Mouse (Mus musculus) ES-Bruce4 (cell line): ENCODE data around the gene Rasd1. TPM values are rescaled to one million over a fixed set of nuclear protein-coding genes. Genes with fewer than 3 reads are reported as not detected.
A peak's percentile ranks its signal among the peaks of the same experiment; 100 is the strongest.
"Not testable (repeated sequence)": the region's sequence is repeated elsewhere in the genome, so short reads cannot be mapped to it uniquely, and the experiment has no call there.

ENCODE experiments used
- H3K27ac ChIP-seq: 2 replicates; pipeline ENCODE4 v1.5.1; 2012; ENCODE audit warnings: low read length, inconsistent platforms; ENCODE audit not compliant: insufficient read depth
- H3K27me3 ChIP-seq: 2 replicates; pipeline ENCODE4 v1.6.1; 2012; ENCODE audit warnings: mild to moderate bottlenecking, low read length, inconsistent platforms; ENCODE audit not compliant: control insufficient read depth, poor library complexity, insufficient read depth, severe bottlenecking
- H3K36me3 ChIP-seq: 2 replicates; pipeline ENCODE4 v1.6.1; 2012; ENCODE audit warnings: inconsistent platforms, mild to moderate bottlenecking, low read length, moderate library complexity; ENCODE audit not compliant: control insufficient read depth, poor library complexity, insufficient read depth, severe bottlenecking
- H3K4me1 ChIP-seq: one replicate; pipeline ENCODE4 v1.8.1; 2011; ENCODE audit warnings: low read length; ENCODE audit not compliant: control insufficient read depth, insufficient read depth
- H3K4me3 ChIP-seq: 2 replicates; pipeline ENCODE4 v1.5.1; 2011; ENCODE audit warnings: low read depth, mild to moderate bottlenecking, low read length
- H3K9ac ChIP-seq: 2 replicates; pipeline ENCODE4 v1.6.1; 2012; ENCODE audit warnings: low read depth, mild to moderate bottlenecking, inconsistent platforms; ENCODE audit not compliant: poor library complexity, severe bottlenecking
- H3K9me3 ChIP-seq: replicated peaks from 2 replicates; pipeline ENCODE4 v1.6.1; 2012; ENCODE audit warnings: mild to moderate bottlenecking, low read length, inconsistent platforms; ENCODE audit not compliant: control insufficient read depth, poor library complexity, insufficient read depth, severe bottlenecking
- CTCF ChIP-seq: IDR thresholded peaks from one replicate; pipeline ENCODE4 v1.8.1; 2011; ENCODE audit warnings: low read depth, low read length
- EP300 ChIP-seq: IDR thresholded peaks from 2 replicates; pipeline ENCODE4 v1.6.1; 2011; ENCODE audit warnings: low read depth, low read length; ENCODE audit not compliant: insufficient read depth
- POLR2A ChIP-seq: IDR thresholded peaks from one replicate; pipeline ENCODE4 v1.8.1; 2011; ENCODE audit warnings: low read length; ENCODE audit not compliant: insufficient read depth
- polyA plus RNA-seq: library from polyadenylated mRNA; stranded (reverse); fragments of >200 nt; gene quantifications from 2 replicates; pipeline ENCODE4 v1.2.4, GENCODE M21; 2011; ENCODE audit warnings: low read depth; ENCODE audit not compliant: missing spikeins, insufficient read depth, insufficient read length

The Rasd1 gene
- polyA plus RNA-seq, 1 experiment: 0.63 TPM

DNA sequence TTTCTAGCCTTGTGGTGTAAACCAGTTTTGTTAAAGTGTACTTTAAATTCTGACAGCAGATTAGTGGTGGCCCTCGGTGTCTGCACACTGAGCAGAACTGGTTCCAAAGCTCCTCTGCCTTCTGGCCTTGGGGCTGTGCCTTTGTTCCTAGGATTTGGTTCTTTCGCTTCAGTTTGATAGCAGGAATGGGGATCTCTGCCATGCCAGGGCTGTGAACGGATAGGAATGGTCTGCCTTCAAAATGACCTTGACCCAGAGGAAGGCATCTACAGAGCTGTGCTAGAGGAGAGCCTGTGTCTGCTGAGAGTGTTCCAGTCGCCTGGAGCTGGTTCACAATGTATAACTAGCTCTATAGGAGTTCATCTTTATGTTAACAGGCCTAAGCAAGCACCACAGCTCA, 5.3 kb downstream of the Rasd1 start:
- TF ChIP-seq EP300 (no peak), POLR2A (no peak), CTCF (no peak)
- no peaks in the 10 kb centered on the region for H3K9me3 ChIP-seq
- no peak overlapping the region for H3K27ac ChIP-seq
- no peaks in the 10 kb centered on the region for H3K4me1 ChIP-seq
- no peaks in the 10 kb centered on the region for H3K27me3 ChIP-seq
- peaks cover 3% of the 10 kb centered on the region; the same call in 1 of the 2 replicates for H3K36me3 ChIP-seq
- no peak overlapping the region for H3K9ac ChIP-seq
- no peak overlapping the region for H3K4me3 ChIP-seq

DNA sequence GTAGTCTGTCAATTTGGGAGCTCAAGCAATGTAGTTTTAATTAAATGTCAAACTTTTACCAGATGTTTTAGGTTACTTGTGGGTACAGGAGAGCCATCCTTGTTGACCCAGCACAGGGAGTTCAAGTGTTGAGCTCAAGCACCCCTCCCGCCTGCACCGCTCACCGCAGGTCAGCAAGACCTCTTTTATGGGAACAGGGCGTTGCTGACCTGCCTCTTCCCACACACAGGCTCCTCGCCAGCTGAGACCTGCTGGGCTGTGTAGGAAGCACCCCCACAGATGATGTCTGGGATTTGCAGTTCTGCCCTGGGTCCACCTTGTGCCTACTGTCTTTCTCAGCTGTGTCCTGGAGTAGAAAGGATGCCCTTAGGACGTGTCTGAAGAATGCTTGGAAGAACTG, 8.0 kb downstream of the Rasd1 start:
- H3K9me3 ChIP-seq: no peaks in the 10 kb centered on the region
- no peak overlapping the region for H3K4me3 ChIP-seq
- H3K27me3 ChIP-seq: no peaks in the 10 kb centered on the region
- TF ChIP-seq POLR2A: no peak
- no peak for TF ChIP-seq CTCF
- TF ChIP-seq EP300: no peak
- H3K9ac ChIP-seq: no peak overlapping the region
- H3K36me3 ChIP-seq: peaks cover 3% of the 10 kb centered on the region; the same call in 1 of the 2 replicates
- no peak overlapping the region for H3K27ac ChIP-seq
- no peaks in the 10 kb centered on the region for H3K4me1 ChIP-seq

DNA sequence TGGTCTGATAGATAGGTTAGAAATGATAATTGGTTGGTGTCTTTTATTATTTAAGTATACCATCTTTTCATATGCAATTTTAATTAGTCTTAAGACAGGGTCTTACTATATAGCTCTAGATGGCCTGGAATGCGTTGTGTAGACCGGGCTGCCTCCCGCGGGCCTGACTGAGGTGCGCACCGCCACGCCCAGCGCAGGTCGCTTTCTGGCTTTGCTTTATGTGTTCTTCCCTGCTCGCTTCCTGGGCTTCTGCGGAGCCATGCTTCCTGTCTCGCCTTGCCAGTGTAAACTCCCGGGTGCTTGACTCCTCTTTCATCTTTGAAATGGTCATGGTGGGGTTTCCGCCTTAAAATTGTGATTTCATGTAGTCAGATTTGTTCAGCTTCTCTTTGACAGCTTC, 11.9 kb downstream of the Rasd1 start:
- H3K27me3 ChIP-seq: no peaks in the 10 kb centered on the region
- TF ChIP-seq EP300: no peak
- TF ChIP-seq CTCF: no peak
- no peak for TF ChIP-seq POLR2A
- no peak overlapping the region for H3K9ac ChIP-seq
- no peak overlapping the region for H3K27ac ChIP-seq
- H3K4me1 ChIP-seq: no peaks in the 10 kb centered on the region
- no peaks in the 10 kb centered on the region for H3K9me3 ChIP-seq
- no peaks in the 10 kb centered on the region for H3K36me3 ChIP-seq
- no peak overlapping the region for H3K4me3 ChIP-seq

DNA sequence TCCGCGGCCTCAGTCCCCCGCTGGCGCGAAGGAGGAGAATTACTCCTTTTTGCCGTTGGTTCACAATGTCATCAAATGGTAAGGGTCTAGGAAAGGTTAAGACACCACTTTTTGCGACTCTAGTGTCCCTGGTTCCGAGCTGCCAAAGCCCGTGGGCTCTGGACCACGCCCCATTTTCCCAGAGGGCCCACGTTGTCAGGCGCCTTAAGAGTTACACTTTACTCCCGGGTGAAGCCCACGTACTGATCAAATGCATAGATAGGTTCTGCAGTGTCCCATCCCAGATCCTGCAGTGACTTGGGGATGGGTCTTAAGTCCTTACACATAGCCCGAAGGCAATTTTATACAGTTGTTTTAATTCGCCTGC, 16.4 kb downstream of the Rasd1 start:
- TF ChIP-seq CTCF: no peak
- TF ChIP-seq EP300: no peak
- no peak for TF ChIP-seq POLR2A
- H3K36me3 ChIP-seq: no peaks in the 10 kb centered on the region
- H3K4me3 ChIP-seq: peak overlapping the region; percentile 98
- H3K9me3 ChIP-seq: no peaks in the 10 kb centered on the region
- H3K4me1 ChIP-seq: no peaks in the 10 kb centered on the region
- H3K9ac ChIP-seq: peak overlapping the region; percentile 85
- H3K27ac ChIP-seq: no peak overlapping the region
- H3K27me3 ChIP-seq: no peaks in the 10 kb centered on the region

DNA sequence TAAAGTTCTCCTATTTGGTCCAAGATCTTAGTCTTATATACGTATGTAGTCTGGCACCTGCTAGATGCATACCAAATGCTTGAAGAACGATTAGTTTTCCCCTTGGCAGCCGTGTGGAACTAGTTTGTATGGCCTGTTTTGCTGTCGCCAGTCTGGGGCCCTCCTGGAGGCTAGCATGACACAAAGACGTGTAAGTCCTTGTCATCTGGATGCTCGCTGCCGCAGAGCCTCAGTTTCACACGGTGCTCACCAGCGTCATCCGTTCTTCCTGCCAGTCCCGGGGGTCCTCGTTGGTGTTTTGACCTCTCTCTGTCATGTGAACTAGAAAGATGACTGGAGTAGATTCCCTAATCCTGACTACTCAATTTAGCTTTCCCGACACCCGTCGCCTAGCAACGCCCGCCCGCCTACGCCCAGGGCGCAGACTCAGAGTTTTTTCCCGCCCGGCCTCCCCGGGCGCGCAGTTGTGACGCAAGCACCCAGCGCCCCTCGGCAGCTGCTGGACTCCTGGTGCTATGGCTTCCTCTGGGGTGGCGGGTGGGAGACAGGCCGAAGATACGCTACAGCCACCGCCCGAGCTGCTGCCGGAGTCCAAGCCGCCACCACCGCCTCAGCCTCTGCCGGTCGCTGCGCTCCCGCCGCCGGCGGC, 16.9 kb downstream of the Rasd1 start, which contains the start of gene Med9:
TSS of gene Med9 (plus strand) at position 455 of the 649 bp plus-strand sequence.
- H3K4me1 ChIP-seq: no peaks in the 10 kb centered on the region
- no peaks in the 10 kb centered on the region for H3K27me3 ChIP-seq
- no peaks in the 10 kb centered on the region for H3K9me3 ChIP-seq
- no peak within 1 kb of the TSS for H3K27ac ChIP-seq
- no peaks in the 10 kb centered on the region for H3K36me3 ChIP-seq
- peak within 1 kb of the TSS; percentile 98 for H3K4me3 ChIP-seq
- TF ChIP-seq POLR2A (no peak), EP300 (no peak)
- peak within 1 kb of the TSS; percentile 85 for H3K9ac ChIP-seq

- H3K4me3 ChIP-seq, H3K27ac ChIP-seq, H3K9ac ChIP-seq, H3K27me3 ChIP-seq, H3K9me3 ChIP-seq, H3K4me1 ChIP-seq, H3K36me3 ChIP-seq: not testable (repeated sequence)
These were observed 19.9 kb downstream of the Rasd1 start for GRCm38 (mm10) chr11:59944855-59945254.

GRCm38 (mm10) chr11:59941391-59941790, 23.4 kb downstream of the Rasd1 start:
- Histone ChIP-seq H3K9me3 (no peaks in the 10 kb centered on the region), H3K4me3 (no peak overlapping the region), H3K4me1 (no peaks in the 10 kb centered on the region), H3K27ac (no peak overlapping the region), H3K36me3 (no peaks in the 10 kb centered on the region), H3K27me3 (no peaks in the 10 kb centered on the region), H3K9ac (no peak overlapping the region)
- TF ChIP-seq POLR2A (no peak), CTCF (no peak), EP300 (no peak)
